Mouse (Mus musculus): ENCODE data around the gene Chit1. TPM values are rescaled to one million over a fixed set of nuclear protein-coding genes. Genes with fewer than 3 reads are reported as not detected.

Gene Chit1
- 0.30 and 0.35 TPM in 2 replicates for polyA plus RNA-seq (2015; fragmentation: Nextera tagmentation; extraction: Ambion mirVana)

GRCm38 (mm10) chr1:134110979-134111378 is at the start of gene Chit1:
TSS of gene Chit1 (plus strand) at chr1:134111242.
- Histone ChIP-seq H3K27me3 (no peaks in the 10 kb centered on the region; the same call in 1 of the 2 replicates), H3K27ac (no peak within 1 kb of the TSS), H3K9ac (no peak within 1 kb of the TSS), H3K36me3 (no peaks in the 10 kb centered on the region), H3K4me3 (no peak within 1 kb of the TSS), H3K4me1 (replicated peaks) (peaks cover 11% of the 10 kb centered on the region), H3K4me2 (no peak within 1 kb of the TSS), H3K9me3 (no peaks in the 10 kb centered on the region)
- no peak for ATAC-seq (ENCODE audit: low FRiP score)
- 75% methylated on average over 4 of the region's 4 CpGs for WGBS

GRCm38 (mm10) chr1:134061915-134062314 is 49.1 kb upstream of the Chit1 start:
- ATAC-seq (ENCODE audit: low FRiP score) = no peak
- no peaks in the 10 kb centered on the region for H3K27me3 ChIP-seq
- H3K4me3 ChIP-seq = no peak overlapping the region
- peak overlapping the region; percentile 96 for H3K27ac ChIP-seq
- 33% methylated on average over 3 of the region's 3 CpGs for WGBS
- no peaks in the 10 kb centered on the region for H3K36me3 ChIP-seq
- H3K9me3 ChIP-seq = no peaks in the 10 kb centered on the region
- peaks cover 75% of the 10 kb centered on the region for H3K4me1 ChIP-seq (replicated peaks)
- no peak overlapping the region for H3K4me2 ChIP-seq
- H3K9ac ChIP-seq = no peak overlapping the region

GRCm38 (mm10) chr1:134062411-134063085 is 48.5 kb upstream of the Chit1 start:
- Histone ChIP-seq H3K36me3 (no peaks in the 10 kb centered on the region), H3K9me3 (no peaks in the 10 kb centered on the region), H3K4me1 (replicated peaks) (peaks cover 81% of the 10 kb centered on the region), H3K27ac (peak overlapping the region; percentile 96), H3K4me3 (no peak overlapping the region), H3K4me2 (peak overlapping the region; percentile 43), H3K9ac (peak overlapping the region; percentile 60), H3K27me3 (no peaks in the 10 kb centered on the region)
- WGBS = 2% methylated on average over 11 of the region's 11 CpGs
- peak; percentile 60 for ATAC-seq (ENCODE audit: low FRiP score)

- Histone ChIP-seq H3K9ac (peak overlapping the region; percentile 60), H3K27me3 (no peaks in the 10 kb centered on the region), H3K27ac (peak overlapping the region; percentile 96), H3K4me1 (replicated peaks) (peaks cover 84% of the 10 kb centered on the region), H3K36me3 (no peaks in the 10 kb centered on the region), H3K9me3 (no peaks in the 10 kb centered on the region), H3K4me2 (peak overlapping the region; percentile 43), H3K4me3 (no peak overlapping the region)
- peak; percentile 78 for ATAC-seq (ENCODE audit: low FRiP score)
- under 1% methylated on average over 33 of the region's 33 CpGs for whole genome bisulfite sequencing
Observed at GRCm38 (mm10) chr1:134063086-134063772, 47.8 kb upstream of the Chit1 start.

GRCm38 (mm10) chr1:134063773-134064125 is 47.3 kb upstream of the Chit1 start:
- 3% methylated on average over 9 of the region's 9 CpGs for WGBS
- Histone ChIP-seq H3K4me3 (no peak overlapping the region), H3K4me2 (peak overlapping the region; percentile 43), H3K27me3 (no peaks in the 10 kb centered on the region), H3K27ac (peak overlapping the region; percentile 96), H3K9me3 (no peaks in the 10 kb centered on the region), H3K36me3 (no peaks in the 10 kb centered on the region), H3K9ac (peak overlapping the region; percentile 60; the same call in 1 of the 2 replicates), H3K4me1 (replicated peaks) (peaks cover 83% of the 10 kb centered on the region)
- no peak for ATAC-seq (ENCODE audit: low FRiP score)

GRCm38 (mm10) chr1:134064296-134064831 is 46.7 kb upstream of the Chit1 start:
- H3K9ac ChIP-seq = no peak overlapping the region
- no peaks in the 10 kb centered on the region for H3K27me3 ChIP-seq
- no peaks in the 10 kb centered on the region for H3K36me3 ChIP-seq
- H3K4me3 ChIP-seq = no peak overlapping the region
- peak overlapping the region; percentile 96 for H3K27ac ChIP-seq
- ATAC-seq (ENCODE audit: low FRiP score) = no peak
- no peaks in the 10 kb centered on the region for H3K9me3 ChIP-seq
- no peak overlapping the region for H3K4me2 ChIP-seq
- WGBS = 69% methylated on average over 2 of the region's 2 CpGs
- H3K4me1 ChIP-seq (replicated peaks) = peaks cover 83% of the 10 kb centered on the region

- no peaks in the 10 kb centered on the region for H3K27me3 ChIP-seq
- ATAC-seq (ENCODE audit: low FRiP score) = no peak
- no peak overlapping the region for H3K4me2 ChIP-seq
- H3K4me1 ChIP-seq (replicated peaks) = peaks cover 84% of the 10 kb centered on the region
- H3K4me3 ChIP-seq = no peak overlapping the region
- WGBS = 65% methylated on average over 4 of the region's 4 CpGs
- H3K36me3 ChIP-seq = no peaks in the 10 kb centered on the region
- H3K27ac ChIP-seq = peak overlapping the region; percentile 96
- no peaks in the 10 kb centered on the region for H3K9me3 ChIP-seq
- no peak overlapping the region for H3K9ac ChIP-seq
Observed at GRCm38 (mm10) chr1:134065241-134065809, 45.7 kb upstream of the Chit1 start.

- H3K36me3 ChIP-seq = no peaks in the 10 kb centered on the region
- H3K4me1 ChIP-seq (replicated peaks) = peaks cover 82% of the 10 kb centered on the region
- H3K27ac ChIP-seq = peak overlapping the region; percentile 58
- no peaks in the 10 kb centered on the region for H3K9me3 ChIP-seq
- ATAC-seq (ENCODE audit: low FRiP score) = no peak
- H3K4me3 ChIP-seq = no peak overlapping the region
- no peak overlapping the region for H3K4me2 ChIP-seq
- 58% methylated on average over 3 of the region's 3 CpGs for WGBS
- no peak overlapping the region for H3K9ac ChIP-seq
- no peaks in the 10 kb centered on the region for H3K27me3 ChIP-seq
Observed at GRCm38 (mm10) chr1:134066554-134066953, 44.5 kb upstream of the Chit1 start.

GRCm38 (mm10) chr1:134067143-134067619 is 43.9 kb upstream of the Chit1 start:
- Histone ChIP-seq H3K4me2 (0 out of 2 replicates have a peak overlapping the region, but pooled peaks have one; percentile 6), H3K9ac (no peak overlapping the region), H3K4me1 (replicated peaks) (peaks cover 78% of the 10 kb centered on the region), H3K27ac (peak overlapping the region; percentile 58), H3K9me3 (no peaks in the 10 kb centered on the region), H3K4me3 (no peak overlapping the region), H3K36me3 (no peaks in the 10 kb centered on the region), H3K27me3 (no peaks in the 10 kb centered on the region)
- ATAC-seq (ENCODE audit: low FRiP score) = no peak
- under 1% methylated on average over 8 of the region's 8 CpGs for WGBS

GRCm38 (mm10) chr1:134070099-134070669 is 40.9 kb upstream of the Chit1 start:
- Histone ChIP-seq H3K27ac (peak overlapping the region; percentile 70), H3K9me3 (no peaks in the 10 kb centered on the region)
- 41% methylated on average over 8 of the region's 8 CpGs for WGBS

GRCm38 (mm10) chr1:134071411-134072018 is 39.5 kb upstream of the Chit1 start:
- Histone ChIP-seq H3K27me3 (no peaks in the 10 kb centered on the region), H3K27ac (peak overlapping the region; percentile 70), H3K4me2 (no peak overlapping the region), H3K4me1 (replicated peaks) (peaks cover 78% of the 10 kb centered on the region), H3K36me3 (no peaks in the 10 kb centered on the region), H3K9ac (no peak overlapping the region), H3K9me3 (no peaks in the 10 kb centered on the region), H3K4me3 (no peak overlapping the region)
- peak; percentile 18; the same call in 1 of the 2 replicates for ATAC-seq (ENCODE audit: low FRiP score)
- 22% methylated on average over 10 of the region's 10 CpGs for WGBS

More at GRCm38 (mm10) chr1:134070099-134070669, 40.9 kb upstream of the Chit1 start:
- Histone ChIP-seq H3K27me3 (no peaks in the 10 kb centered on the region), H3K9ac (no peak overlapping the region), H3K4me2 (no peak overlapping the region), H3K4me1 (replicated peaks) (peaks cover 78% of the 10 kb centered on the region), H3K4me3 (no peak overlapping the region), H3K36me3 (no peaks in the 10 kb centered on the region)
- ATAC-seq (ENCODE audit: low FRiP score) = no peak
